Mouse (Mus musculus) ES-Bruce4 (cell line): Measurements from ENCODE around the gene Acacb.

ENCODE experiments used
- CTCF ChIP-seq: IDR thresholded peaks from one replicate; pipeline ENCODE4 v1.8.1; 2011; ENCODE audit warnings: low read depth, low read length
- POLR2A ChIP-seq: IDR thresholded peaks from one replicate; pipeline ENCODE4 v1.8.1; 2011; ENCODE audit warnings: low read length; ENCODE audit not compliant: insufficient read depth

DNA sequence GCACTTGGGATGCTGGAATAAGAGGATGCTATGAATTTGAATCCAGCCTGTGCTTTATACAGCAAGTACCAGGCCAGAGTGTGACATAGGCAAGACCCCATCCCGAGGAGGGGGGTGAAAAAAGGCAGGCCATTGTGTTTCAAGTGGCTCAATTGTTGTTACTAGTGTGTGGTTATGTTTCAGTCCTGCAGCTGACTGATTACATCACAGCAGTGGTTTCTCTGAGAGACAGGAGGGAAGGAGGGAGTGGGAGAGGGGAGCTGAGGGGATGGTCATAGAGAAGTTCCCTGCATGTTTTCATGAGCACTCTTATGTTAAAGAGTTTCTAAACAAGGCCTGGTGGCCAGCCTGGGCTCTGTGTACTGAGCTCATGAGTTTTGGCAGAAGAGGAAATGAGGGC, 43.5 kb upstream of the Acacb start:
- no peak for TF ChIP-seq CTCF
- TF ChIP-seq POLR2A = no peak
